Mouse (Mus musculus) stomach, postnatal 0 days (tissue): ENCODE results near the gene Cnst.

ENCODE experiments used
- CTCF ChIP-seq: IDR thresholded peaks from 2 replicates; pipeline ENCODE4 v1.5.1; 2016; ENCODE audit warnings: antibody characterized with exemption, low read depth, mild to moderate bottlenecking, moderate library complexity
- EP300 ChIP-seq: optimal IDR thresholded peaks from 2 replicates; pipeline ENCODE3; 2016; ENCODE audit warnings: antibody characterized with exemption

- TF ChIP-seq CTCF (no peak), EP300 (no peak)
These were observed 6.6 kb downstream of the Cnst start for GRCm38 (mm10) chr1:179552751-179553150.
